Mouse (Mus musculus): ENCODE measurements around the gene Tnfrsf12a. TPM values are rescaled to one million over a fixed set of nuclear protein-coding genes. Genes with fewer than 3 reads are reported as not detected.

Gene Tnfrsf12a
- polyA plus RNA-seq, 1 experiment from 2014 or later = 2.9 TPM

- ATAC-seq = no peak
- Histone ChIP-seq H3K9ac (ENCODE audit: low read length) (0 out of 2 replicates have a peak overlapping the region, but pooled peaks have one; percentile 60), H3K9me3 (replicated peaks; ENCODE audit: control insufficient read depth, low read length) (no peaks in the 10 kb centered on the region), H3K4me2 (ENCODE audit: low read length) (peak overlapping the region; percentile 93), H3K27ac (ENCODE audit: low read depth, low read length) (no peak overlapping the region), H3K4me3 (ENCODE audit: low read depth, low read length) (peak overlapping the region; percentile 45), H3K36me3 (ENCODE audit: control insufficient read depth, insufficient read depth, low read length) (no peaks in the 10 kb centered on the region), H3K27me3 (replicated peaks; ENCODE audit: control insufficient read depth, insufficient read depth, low read length) (peaks cover 40% of the 10 kb centered on the region), H3K4me1 (ENCODE audit: control insufficient read depth, insufficient read depth, low read length) (peaks cover 19% of the 10 kb centered on the region)
- no peak for DNase-seq (ENCODE audit: low spot score)
- 10% methylated on average over 15 of the region's 15 CpGs for WGBS
Measured at GRCm38 (mm10) chr17:23675564-23676281, 1.5 kb downstream of the Tnfrsf12a start.

DNA sequence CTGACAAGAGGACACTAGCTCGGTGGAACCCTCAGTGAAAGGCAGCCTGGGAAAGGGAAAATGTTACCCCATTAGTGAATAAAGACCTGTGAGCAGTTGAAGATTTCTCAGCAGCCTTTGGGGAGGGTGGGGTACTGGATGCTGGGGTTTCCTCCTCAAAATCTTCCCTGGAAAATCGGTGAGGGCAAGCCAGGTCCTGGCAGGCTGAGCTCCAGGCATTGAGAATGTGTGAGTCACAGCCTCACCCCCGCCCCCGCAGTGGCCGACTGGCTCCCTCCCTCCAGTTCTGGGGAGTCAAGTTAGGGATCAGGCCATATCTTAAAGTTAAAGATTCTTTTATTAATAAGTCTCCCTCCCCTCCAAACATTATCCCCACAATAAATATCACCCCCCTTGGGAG is 2.1 kb downstream of the Tnfrsf12a start:
- 0 out of 2 replicates have a peak, but pooled peaks cover 2% of the 10 kb centered on the region for H3K36me3 ChIP-seq (ENCODE audit: control insufficient read depth, insufficient read depth, low read length)
- 57% methylated on average over 5 of the region's 5 CpGs for WGBS
- H3K4me3 ChIP-seq (ENCODE audit: low read depth, low read length) = no peak overlapping the region
- no peaks in the 10 kb centered on the region for H3K9me3 ChIP-seq (replicated peaks; ENCODE audit: control insufficient read depth, low read length)
- peaks cover 34% of the 10 kb centered on the region for H3K27me3 ChIP-seq (replicated peaks; ENCODE audit: control insufficient read depth, insufficient read depth, low read length)
- no peak for ATAC-seq
- DNase-seq (ENCODE audit: low spot score) = no peak
- H3K9ac ChIP-seq (ENCODE audit: low read length) = no peak overlapping the region
- no peak overlapping the region for H3K4me2 ChIP-seq (ENCODE audit: low read length)
- peaks cover 19% of the 10 kb centered on the region for H3K4me1 ChIP-seq (ENCODE audit: control insufficient read depth, insufficient read depth, low read length)
- no peak overlapping the region for H3K27ac ChIP-seq (ENCODE audit: low read depth, low read length)

GRCm38 (mm10) chr17:23674271-23674952 is 2.9 kb downstream of the Tnfrsf12a start:
- Histone ChIP-seq H3K4me3 (ENCODE audit: low read depth, low read length) (peak overlapping the region; percentile 52), H3K4me2 (ENCODE audit: low read length) (peak overlapping the region; percentile 73), H3K9me3 (replicated peaks; ENCODE audit: control insufficient read depth, low read length) (no peaks in the 10 kb centered on the region), H3K27me3 (replicated peaks; ENCODE audit: control insufficient read depth, insufficient read depth, low read length) (peaks cover 27% of the 10 kb centered on the region), H3K36me3 (ENCODE audit: control insufficient read depth, insufficient read depth, low read length) (peaks cover 9% of the 10 kb centered on the region), H3K9ac (ENCODE audit: low read length) (peak overlapping the region; percentile 71), H3K27ac (ENCODE audit: low read depth, low read length) (no peak overlapping the region), H3K4me1 (ENCODE audit: control insufficient read depth, insufficient read depth, low read length) (peaks cover 19% of the 10 kb centered on the region)
- DNase-seq (ENCODE audit: low spot score) (no peak), ATAC-seq (no peak; the same call in 1 of the 2 replicates)
- WGBS = 56% methylated on average over 9 of the region's 9 CpGs

DNA sequence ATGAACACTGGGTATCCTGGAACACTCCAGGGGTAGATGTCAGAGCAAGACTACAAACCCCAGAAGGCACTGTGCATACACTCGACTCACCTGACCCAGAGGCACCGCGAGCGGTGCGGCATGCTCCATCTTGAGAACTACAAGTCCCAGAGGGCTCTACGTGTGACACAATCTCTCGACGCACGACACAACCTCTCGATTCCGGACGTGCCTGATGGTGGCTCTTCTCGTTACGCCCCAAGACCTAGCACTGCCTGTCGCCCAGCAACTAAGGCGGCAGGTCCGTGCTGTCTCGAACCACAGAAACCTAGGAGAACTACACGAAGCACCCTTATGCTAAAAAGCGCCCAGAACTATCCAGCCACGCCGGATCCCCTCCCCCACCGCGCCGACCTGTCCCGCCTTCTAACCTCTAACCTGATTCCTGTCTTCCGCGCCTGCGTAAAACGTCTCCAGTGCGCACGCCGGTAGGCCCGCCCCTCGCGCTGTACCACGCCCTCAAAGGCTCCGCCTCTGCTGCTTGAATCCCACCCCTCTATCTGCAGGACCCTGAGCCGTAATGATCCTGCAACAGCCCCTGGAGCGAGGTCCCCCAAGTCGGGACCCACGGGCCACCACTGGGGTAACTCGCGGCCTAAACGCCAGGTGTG is 3.7 kb downstream of the Tnfrsf12a start, which contains the start of the genes Hcfc1r1 and Thoc6:
Hcfc1r1 (plus strand) TSS at position 173 of the 650 bp plus-strand sequence.
Thoc6 (minus strand) TSS at position 459 of the 650 bp plus-strand sequence.
- H3K27ac ChIP-seq (ENCODE audit: low read depth, low read length) = peak within 1 kb of the TSS; percentile 74; the same call in 1 of the 2 replicates
- under 1% methylated on average over 45 of the region's 45 CpGs for WGBS
- peak within 1 kb of the TSS; percentile 73 for H3K4me2 ChIP-seq (ENCODE audit: low read length)
- H3K4me1 ChIP-seq (ENCODE audit: control insufficient read depth, insufficient read depth, low read length) = peaks cover 19% of the 10 kb centered on the region
- no peaks in the 10 kb centered on the region for H3K9me3 ChIP-seq (replicated peaks; ENCODE audit: control insufficient read depth, low read length)
- peak within 1 kb of the TSS; percentile 71 for H3K9ac ChIP-seq (ENCODE audit: low read length)
- peak; percentile 98 for DNase-seq (ENCODE audit: low spot score)
- peaks cover 18% of the 10 kb centered on the region for H3K36me3 ChIP-seq (ENCODE audit: control insufficient read depth, insufficient read depth, low read length)
- peaks cover 18% of the 10 kb centered on the region for H3K27me3 ChIP-seq (replicated peaks; ENCODE audit: control insufficient read depth, insufficient read depth, low read length)
- peak within 1 kb of the TSS; percentile 52 for H3K4me3 ChIP-seq (ENCODE audit: low read depth, low read length)
- peak; percentile 95 for ATAC-seq

DNA sequence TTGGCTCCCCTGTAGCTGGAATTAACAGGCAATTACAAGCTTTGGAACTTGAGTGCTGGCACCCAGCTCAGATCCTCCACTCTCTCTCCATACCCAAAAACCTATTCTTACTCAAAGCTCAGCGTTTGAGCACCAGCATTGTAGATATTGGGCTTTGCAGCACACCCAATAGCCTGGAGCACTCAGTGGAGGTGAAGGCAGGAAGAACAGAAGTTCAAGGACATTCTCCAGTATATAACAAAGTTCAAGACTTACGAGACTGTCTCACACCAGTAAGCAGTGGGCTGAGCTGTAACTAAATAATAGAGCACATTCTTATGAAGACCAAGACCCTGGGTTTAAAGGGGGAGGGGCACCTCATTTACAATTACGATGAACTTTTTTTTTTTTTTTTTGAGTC is 4.5 kb downstream of the Tnfrsf12a start:
- 68% methylated on average over 3 of the region's 3 CpGs for WGBS
- Histone ChIP-seq H3K36me3 (ENCODE audit: control insufficient read depth, insufficient read depth, low read length) (peaks cover 24% of the 10 kb centered on the region), H3K9ac (ENCODE audit: low read length) (no peak overlapping the region), H3K4me1 (ENCODE audit: control insufficient read depth, insufficient read depth, low read length) (peaks cover 19% of the 10 kb centered on the region), H3K9me3 (replicated peaks; ENCODE audit: control insufficient read depth, low read length) (no peaks in the 10 kb centered on the region), H3K4me3 (ENCODE audit: low read depth, low read length) (no peak overlapping the region), H3K27me3 (replicated peaks; ENCODE audit: control insufficient read depth, insufficient read depth, low read length) (peaks cover 16% of the 10 kb centered on the region; the same call in 1 of the 2 replicates), H3K4me2 (ENCODE audit: low read length) (peak overlapping the region; percentile 73; the same call in 1 of the 2 replicates), H3K27ac (ENCODE audit: low read depth, low read length) (no peak overlapping the region)
- ATAC-seq (no peak), DNase-seq (ENCODE audit: low spot score) (no peak)

GRCm38 (mm10) chr17:23671519-23671918 is 5.7 kb downstream of the Tnfrsf12a start:
- H3K9me3 ChIP-seq (replicated peaks; ENCODE audit: control insufficient read depth, low read length) = no peaks in the 10 kb centered on the region
- no peak overlapping the region for H3K27ac ChIP-seq (ENCODE audit: low read depth, low read length)
- H3K27me3 ChIP-seq (replicated peaks; ENCODE audit: control insufficient read depth, insufficient read depth, low read length) = peaks cover 14% of the 10 kb centered on the region; the same call in 1 of the 2 replicates
- no peak overlapping the region for H3K4me3 ChIP-seq (ENCODE audit: low read depth, low read length)
- 90% methylated on average over 3 of the region's 3 CpGs for WGBS
- ATAC-seq (no peak), DNase-seq (ENCODE audit: low spot score) (no peak)
- peaks cover 15% of the 10 kb centered on the region for H3K4me1 ChIP-seq (ENCODE audit: control insufficient read depth, insufficient read depth, low read length)
- H3K4me2 ChIP-seq (ENCODE audit: low read length) = no peak overlapping the region
- H3K36me3 ChIP-seq (ENCODE audit: control insufficient read depth, insufficient read depth, low read length) = peaks cover 31% of the 10 kb centered on the region
- no peak overlapping the region for H3K9ac ChIP-seq (ENCODE audit: low read length)

- peaks cover 36% of the 10 kb centered on the region for H3K36me3 ChIP-seq (ENCODE audit: control insufficient read depth, insufficient read depth, low read length)
- H3K9ac ChIP-seq (ENCODE audit: low read length) = no peak overlapping the region
- no peak overlapping the region for H3K27ac ChIP-seq (ENCODE audit: low read depth, low read length)
- DNase-seq (ENCODE audit: low spot score) (no peak), ATAC-seq (no peak)
- H3K4me3 ChIP-seq (ENCODE audit: low read depth, low read length) = no peak overlapping the region
- H3K4me1 ChIP-seq (ENCODE audit: control insufficient read depth, insufficient read depth, low read length) = peaks cover 9% of the 10 kb centered on the region
- WGBS = 91% methylated on average over 7 of the region's 7 CpGs
- H3K4me2 ChIP-seq (ENCODE audit: low read length) = no peak overlapping the region
- H3K9me3 ChIP-seq (replicated peaks; ENCODE audit: control insufficient read depth, low read length) = no peaks in the 10 kb centered on the region
- peaks cover 5% of the 10 kb centered on the region; the same call in 1 of the 2 replicates for H3K27me3 ChIP-seq (replicated peaks; ENCODE audit: control insufficient read depth, insufficient read depth, low read length)
Measured at GRCm38 (mm10) chr17:23670516-23671074, 6.7 kb downstream of the Tnfrsf12a start.

DNA sequence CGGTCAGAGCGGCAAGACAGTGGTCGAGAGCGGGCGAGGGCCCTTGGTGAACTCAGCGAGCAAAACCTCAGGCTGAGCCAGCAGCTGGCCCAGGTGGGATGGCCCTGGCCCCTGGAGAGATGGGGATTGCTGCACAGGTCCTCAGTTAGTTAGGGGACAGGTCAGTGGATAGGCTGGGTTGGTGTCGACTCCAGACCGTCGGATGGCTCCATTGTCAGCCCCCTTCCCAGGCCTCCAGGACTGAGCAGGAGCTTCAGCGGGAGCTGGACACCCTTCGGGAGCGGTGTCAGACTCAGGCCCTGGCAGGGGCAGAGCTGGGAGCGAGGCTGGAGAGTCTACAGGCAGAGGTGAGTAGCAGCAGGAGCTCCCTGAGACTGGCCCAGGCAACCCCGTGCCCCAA is 11.8 kb downstream of the Tnfrsf12a start:
- Histone ChIP-seq H3K4me2 (ENCODE audit: low read length) (no peak overlapping the region), H3K27ac (ENCODE audit: low read depth, low read length) (no peak overlapping the region), H3K9me3 (replicated peaks; ENCODE audit: control insufficient read depth, low read length) (no peaks in the 10 kb centered on the region), H3K36me3 (ENCODE audit: control insufficient read depth, insufficient read depth, low read length) (peaks cover 36% of the 10 kb centered on the region), H3K4me1 (ENCODE audit: control insufficient read depth, insufficient read depth, low read length) (no peaks in the 10 kb centered on the region), H3K4me3 (ENCODE audit: low read depth, low read length) (no peak overlapping the region), H3K27me3 (replicated peaks; ENCODE audit: control insufficient read depth, insufficient read depth, low read length) (peaks cover 20% of the 10 kb centered on the region), H3K9ac (ENCODE audit: low read length) (no peak overlapping the region)
- ATAC-seq = no peak
- 86% methylated on average over 14 of the region's 14 CpGs for WGBS
- no peak for DNase-seq (ENCODE audit: low spot score)
